Mouse (Mus musculus) kidney, postnatal 36 days (tissue): ENCODE data around the gene Sipa1l2.
A peak's percentile ranks its signal among the peaks of the same experiment; 100 is the strongest.

Source experiments
- DNase-seq, 2 experiments: peaks; one replicate each; pipeline ENCODE4 v3.0.0; 2021 to 2022; ENCODE audit warnings: mixed read lengths in 2 of 2

Sipa1l2 gene

GRCm38 (mm10) chr8:125576127-125576526 is 6.5 kb upstream of the Sipa1l2 start:
- no peak for DNase-seq

DNA sequence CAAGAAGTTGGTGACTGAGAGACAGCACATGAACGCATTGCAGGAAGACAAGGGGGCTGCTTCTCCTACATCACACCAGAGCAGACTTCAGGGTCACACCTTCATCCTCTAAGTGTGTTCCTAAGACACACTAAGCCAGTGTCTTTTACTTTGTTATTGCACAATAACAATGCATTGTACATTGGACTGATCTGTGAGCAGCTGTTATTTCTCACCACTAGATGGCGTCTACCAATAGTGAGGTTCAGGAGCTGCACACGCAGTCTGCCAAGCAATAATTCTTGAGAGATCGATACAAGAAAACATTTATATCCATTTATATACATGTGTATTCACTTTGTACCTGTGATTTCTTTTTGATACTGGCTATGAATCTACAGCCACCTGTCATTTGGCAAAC is 4.7 kb upstream of the Sipa1l2 start:
- DNase-seq: peak; percentile 61 to 70

GRCm38 (mm10) chr8:125572246-125572645 is 2.6 kb upstream of the Sipa1l2 start:
- DNase-seq: no peak

- peak in 1 of 2 experiments; percentile 57 for DNase-seq
Measured at GRCm38 (mm10) chr8:125570835-125571465, 1.3 kb upstream of the Sipa1l2 start.

GRCm38 (mm10) chr8:125570389-125570788 is 781 bp upstream of the Sipa1l2 start:
- DNase-seq: no peak

DNA sequence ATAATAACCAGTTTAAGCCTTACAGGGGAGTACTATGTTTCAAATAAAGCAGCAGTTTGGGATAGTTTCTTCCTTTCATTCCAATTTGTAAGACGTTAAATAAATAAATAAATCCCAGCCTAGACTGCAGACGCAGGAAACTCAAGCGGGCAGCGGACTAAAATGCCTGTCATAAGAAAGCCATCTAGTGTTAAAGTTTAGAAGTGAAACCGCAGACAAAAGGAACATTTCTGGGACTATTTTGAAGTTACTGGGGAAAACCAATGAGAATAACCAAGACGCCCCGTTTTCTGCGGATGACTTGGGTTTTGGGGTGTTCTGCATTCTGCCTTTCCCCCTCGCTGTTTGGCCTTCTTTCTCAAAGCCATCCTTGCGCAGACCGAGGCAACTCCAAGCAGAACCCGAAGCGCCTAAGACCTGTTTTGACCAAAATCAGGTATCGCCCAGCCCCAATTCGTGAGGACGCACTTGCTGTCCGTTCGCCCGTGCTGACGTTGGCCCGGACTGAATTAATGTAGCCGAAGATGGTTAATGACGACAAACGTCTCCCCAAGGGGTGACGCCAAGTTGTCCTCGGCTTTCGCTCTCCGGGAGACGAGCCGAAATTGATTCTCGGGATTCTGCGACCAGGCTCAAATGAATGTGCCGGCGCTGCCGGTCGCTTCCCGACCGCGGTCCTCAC is 616 bp downstream of the Sipa1l2 start:
- DNase-seq: peak; percentile 68 to 83

DNA sequence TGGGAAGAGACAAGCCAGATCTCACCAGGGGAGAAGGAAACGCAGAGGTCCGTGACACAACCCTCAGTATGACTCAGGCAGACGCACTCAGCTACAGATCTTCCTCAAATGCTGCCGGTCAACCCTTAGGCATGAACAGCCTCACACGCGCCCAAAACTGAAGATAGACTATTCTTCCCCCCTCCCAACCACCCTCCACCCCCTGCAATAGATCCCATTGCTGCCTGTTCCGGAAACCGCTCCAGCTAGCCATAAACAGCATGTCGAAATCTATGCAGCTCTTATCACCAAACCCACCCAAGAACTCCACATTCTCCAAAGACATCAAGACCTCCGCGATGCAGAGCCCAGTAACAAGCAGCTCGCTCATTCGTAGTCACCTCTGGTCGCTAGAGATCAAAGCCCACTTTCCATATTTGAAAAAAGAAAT is 1.2 kb downstream of the Sipa1l2 start:
- peak in 1 of 2 experiments; percentile 29 for DNase-seq

GRCm38 (mm10) chr8:125567569-125567968 is 2.0 kb downstream of the Sipa1l2 start:
- no peak for DNase-seq

GRCm38 (mm10) chr8:125562878-125563277 is 6.7 kb downstream of the Sipa1l2 start:
- DNase-seq: no peak

DNA sequence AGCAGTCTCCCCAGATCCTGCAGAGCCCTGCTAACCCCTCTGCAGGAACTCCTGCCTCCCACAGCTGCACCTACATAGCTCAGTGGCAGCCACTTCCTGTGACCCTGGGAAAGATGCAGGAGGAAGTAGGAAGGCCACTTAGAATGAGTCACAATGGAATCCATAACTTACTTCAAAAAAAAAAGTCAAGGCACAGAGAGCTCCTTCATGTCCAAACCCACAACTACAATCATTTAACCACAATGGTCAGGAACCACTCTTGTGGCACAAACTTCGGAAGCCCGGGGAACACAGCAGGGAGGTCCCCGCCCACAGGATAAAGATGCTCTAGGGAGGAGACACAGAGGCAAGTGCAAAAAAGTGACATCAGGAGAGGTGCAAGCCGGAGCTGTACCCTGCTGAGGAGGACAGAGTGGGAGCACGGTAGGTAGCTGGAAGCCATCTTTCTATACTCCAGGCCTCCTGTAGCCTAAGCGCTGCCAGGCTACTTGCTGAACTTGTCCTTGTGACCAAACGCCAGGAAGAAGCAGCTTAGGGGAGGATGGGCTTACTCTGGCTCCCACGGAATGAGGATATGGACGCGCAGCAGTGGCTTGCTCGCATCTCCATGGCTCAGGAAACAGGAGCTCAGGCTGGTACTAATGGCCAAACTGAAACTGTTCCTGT is 8.7 kb downstream of the Sipa1l2 start:
- DNase-seq: no peak

DNA sequence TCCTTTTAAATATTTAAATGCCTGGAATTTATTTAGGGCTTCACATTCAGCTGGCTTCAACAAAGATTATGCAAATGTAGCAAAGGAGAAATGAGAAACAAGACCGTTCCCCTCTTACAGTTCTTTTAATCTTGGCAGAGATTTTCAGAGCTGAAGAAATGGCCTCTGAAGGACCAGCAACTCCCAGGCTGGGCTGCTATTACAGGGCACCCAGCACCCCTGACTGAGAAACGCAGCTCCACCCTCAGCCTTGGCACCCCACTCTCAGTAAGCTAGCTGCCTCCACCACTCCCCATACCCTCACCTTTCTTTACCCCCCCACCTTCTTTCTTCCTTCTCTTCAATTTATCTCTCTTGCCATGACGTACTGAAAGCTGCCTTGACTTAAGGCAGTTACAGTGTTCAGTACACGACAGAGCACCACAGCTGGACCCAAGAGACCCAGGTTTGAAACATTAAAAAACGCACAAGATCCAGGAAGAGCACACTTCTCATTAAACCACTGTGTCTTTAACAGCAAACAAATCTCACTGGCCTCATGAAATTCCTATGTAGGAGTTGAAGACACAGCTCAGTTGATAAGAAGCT is 10.4 kb downstream of the Sipa1l2 start:
- DNase-seq: no peak

DNA sequence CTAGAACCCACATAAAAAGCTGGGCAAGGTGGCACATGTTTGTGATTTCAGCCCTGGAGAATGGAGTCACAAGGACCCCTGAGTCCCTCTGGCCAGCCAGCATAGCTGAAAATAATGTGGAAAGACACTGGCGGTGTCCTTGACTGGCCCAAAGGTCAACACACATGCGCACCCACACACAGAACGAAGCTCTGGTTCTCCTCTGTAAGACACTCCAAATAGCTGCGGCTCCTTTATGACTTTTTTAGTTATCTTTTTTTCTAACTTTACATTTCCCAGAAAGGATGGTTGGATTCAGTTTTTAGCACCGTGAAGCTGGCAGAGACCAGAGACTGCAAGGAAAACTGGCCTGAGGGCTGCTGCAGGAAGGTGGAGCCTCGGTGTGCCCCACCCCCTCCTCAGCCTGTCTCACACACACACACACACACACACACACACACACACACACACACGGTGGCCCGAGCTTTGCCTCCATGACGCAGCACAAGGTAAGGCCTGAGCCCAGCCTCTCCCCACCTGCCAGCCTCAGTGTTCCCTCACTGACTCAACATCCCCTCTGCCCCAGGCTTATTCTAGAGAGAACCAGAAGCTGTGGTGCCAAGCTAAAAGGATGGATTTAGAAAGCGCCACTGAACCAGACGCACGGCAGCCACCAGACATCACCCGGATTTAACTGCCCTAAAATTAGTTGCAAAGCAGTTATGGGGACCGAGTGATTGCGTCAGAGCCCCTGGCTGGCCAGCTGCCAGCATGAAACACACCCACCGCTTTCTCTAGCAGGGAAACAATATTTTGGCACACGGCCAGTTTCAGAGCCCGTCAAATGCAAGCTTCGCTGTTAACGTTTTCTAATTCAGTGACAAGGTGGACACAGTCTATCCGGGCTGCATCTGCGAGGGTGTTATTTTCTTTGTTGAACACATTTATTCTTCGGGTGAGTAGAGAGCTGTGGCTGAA is 11.2 kb downstream of the Sipa1l2 start:
- DNase-seq: peak; percentile 87 to 88

DNA sequence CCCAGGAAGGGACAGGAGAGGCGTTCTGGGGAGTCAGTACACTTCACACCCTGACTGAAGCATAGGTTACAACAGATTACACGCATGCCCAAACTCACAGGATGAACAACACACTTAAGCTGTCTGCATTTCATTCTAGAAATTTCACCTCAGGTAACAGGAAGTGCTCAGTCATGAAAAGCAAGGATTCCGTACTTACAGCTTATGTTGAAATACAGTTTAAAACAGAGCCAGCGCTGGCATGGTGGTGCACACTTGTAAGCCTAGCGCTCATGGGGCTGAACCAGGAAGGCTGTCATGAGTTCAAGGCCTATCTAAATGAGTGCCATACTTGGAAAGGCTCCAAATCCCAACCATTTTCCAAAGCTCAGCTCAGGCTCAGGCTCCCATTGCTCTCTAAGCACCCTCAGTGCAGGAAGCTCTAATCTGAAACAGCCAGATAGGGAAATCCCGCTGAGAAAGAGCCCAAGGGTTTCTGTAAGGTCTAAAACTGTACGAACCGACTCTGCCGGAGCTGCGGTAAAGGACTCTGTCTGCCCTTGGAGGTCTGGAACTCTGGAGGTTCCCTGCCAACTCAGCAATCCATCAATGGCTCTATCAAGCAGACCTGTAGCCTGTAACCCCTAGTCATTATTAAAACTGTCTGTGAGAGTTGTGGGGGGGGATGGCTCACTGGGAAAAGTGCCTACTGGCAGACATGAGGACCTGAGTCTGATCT is 12.1 kb downstream of the Sipa1l2 start:
- DNase-seq: no peak

DNA sequence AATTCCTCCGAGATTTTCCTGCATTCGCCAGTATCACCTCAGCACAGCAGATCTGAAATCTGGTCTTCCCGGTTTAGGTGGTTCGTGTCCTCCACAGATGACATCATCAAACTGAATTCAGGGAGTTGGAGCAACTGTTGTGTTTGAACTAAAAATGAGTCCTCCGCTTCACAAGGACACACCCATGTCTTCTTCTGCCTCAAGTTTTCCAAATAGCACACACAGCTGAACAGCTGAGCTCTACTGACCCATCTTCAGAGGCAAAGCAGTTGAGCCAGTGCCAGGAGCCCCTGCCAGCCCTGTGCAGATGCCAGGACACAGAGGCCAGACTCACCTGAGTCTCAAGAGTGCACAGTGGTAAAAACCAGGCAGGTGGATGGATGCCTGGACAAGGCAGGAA is 12.9 kb downstream of the Sipa1l2 start:
- DNase-seq: peak; percentile 59 to 64

DNA sequence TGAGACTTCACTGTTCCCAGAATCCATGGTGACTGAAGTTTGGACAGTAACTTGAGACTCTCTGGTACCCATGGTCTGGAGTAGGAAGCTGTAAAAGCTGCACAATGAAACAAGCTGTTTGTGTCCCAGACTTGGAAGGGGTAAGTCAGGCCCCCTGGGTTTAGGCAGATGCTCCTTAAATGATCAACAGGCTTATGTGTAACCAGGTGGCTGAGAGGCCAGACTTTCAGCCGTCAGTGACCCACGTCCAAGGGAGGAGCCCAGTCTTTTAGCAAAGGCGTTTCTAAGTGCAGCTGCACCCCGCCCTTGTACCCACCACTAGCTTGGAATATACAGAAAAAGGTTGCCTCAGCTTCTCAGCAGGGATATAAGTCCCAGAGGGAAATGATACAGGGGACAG is 19.0 kb downstream of the Sipa1l2 start:
- no peak for DNase-seq

- DNase-seq: peak in 1 of 2 experiments; percentile 34
Measured at GRCm38 (mm10) chr8:125547296-125547695, 22.3 kb downstream of the Sipa1l2 start.

GRCm38 (mm10) chr8:125545866-125546265 is 23.7 kb downstream of the Sipa1l2 start:
- DNase-seq: peak; percentile 70 to 74

DNA sequence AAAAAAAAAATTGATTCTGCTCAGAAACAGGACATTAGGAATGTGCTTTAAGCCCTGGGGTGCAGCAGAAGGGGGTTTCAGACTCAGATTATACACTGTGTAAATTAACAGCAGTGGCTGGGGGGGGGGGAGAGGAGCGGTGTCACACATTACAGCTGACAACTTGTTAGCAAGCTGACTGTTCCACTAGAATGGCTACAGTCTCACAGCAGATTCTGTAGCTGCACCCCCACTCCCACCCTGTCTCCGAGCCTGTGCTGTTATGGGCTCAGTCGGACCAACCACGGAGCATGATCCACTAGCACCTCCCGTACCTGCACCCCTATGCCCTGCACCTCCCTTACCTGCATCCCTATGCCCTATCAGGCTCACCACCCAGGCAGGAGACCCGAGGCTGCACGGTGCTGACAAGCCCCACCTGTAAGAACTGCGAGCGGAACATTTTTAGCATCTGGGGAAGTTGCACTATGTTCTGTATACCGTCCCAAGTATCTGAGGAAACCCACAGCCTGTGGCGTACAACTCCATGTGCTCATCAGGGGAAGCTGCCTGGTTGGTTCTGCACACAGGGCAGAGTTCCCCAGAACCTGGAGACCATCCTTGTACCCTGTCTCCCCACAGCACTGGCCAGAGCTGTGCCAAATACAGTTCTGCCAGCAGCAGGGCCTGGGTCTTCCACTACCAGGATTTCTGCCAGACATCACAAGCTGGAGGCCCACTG is 26.6 kb downstream of the Sipa1l2 start:
- no peak for DNase-seq

- DNase-seq: peak in 1 of 2 experiments; percentile 32
Measured at GRCm38 (mm10) chr8:125539056-125540013, 30.3 kb downstream of the Sipa1l2 start.

- no peak for DNase-seq
Measured at GRCm38 (mm10) chr8:125538265-125538664, 31.3 kb downstream of the Sipa1l2 start.
